Mouse (Mus musculus) ES-E14 (cell line): ENCODE measurements around the gene Dnajb5. TPM values are rescaled to one million over a fixed set of nuclear protein-coding genes. Genes with fewer than 3 reads are reported as not detected.

ENCODE experiments used
- DNase-seq: peaks from one replicate; pipeline ENCODE4 v3.0.0-alpha.2; 2013; ENCODE audit warnings: low read depth, low spot score
- H3K27ac ChIP-seq: 2 replicates; pipeline ENCODE4 v1.5.1; 2012; ENCODE audit warnings: low read depth, mild to moderate bottlenecking, low read length, moderate library complexity, mixed read lengths; ENCODE audit not compliant: poor library complexity, insufficient read depth, severe bottlenecking
- H3K36me3 ChIP-seq: 2 replicates; pipeline ENCODE4 v1.6.1; 2012; ENCODE audit warnings: mild to moderate bottlenecking, low read length, moderate library complexity, mixed read lengths; ENCODE audit not compliant: control insufficient read depth, poor library complexity, insufficient read depth, severe bottlenecking
- H3K4me1 ChIP-seq, 2 experiments: fragments of 150-350 bp in 1 of 2; sonication (generic) in 1 of 2; 2 replicates each; pipeline ENCODE4 v1.6.1; 2012; ENCODE audit warnings: low read length in 2 of 2, mild to moderate bottlenecking in 1 of 2, mixed read lengths in 1 of 2; ENCODE audit not compliant: control insufficient read depth in 2 of 2, insufficient read depth in 2 of 2, poor library complexity in 1 of 2
- H3K4me3 ChIP-seq, 2 experiments: fragments of 150-350 bp in 1 of 2; sonication (generic) in 1 of 2; 2 replicates each; pipeline ENCODE4 v1.5.1; 2012; ENCODE audit warnings: low read length in 2 of 2, low read depth in 1 of 2, mild to moderate bottlenecking in 1 of 2, mixed read lengths in 1 of 2; ENCODE audit not compliant: insufficient read depth in 1 of 2, poor library complexity in 1 of 2, severe bottlenecking in 1 of 2
- H3K9ac ChIP-seq: 2 replicates; pipeline ENCODE4 v1.6.1; 2012; ENCODE audit warnings: low read depth, mild to moderate bottlenecking, low read length, mixed read lengths; ENCODE audit not compliant: poor library complexity, insufficient read depth, severe bottlenecking
- H3K9me3 ChIP-seq: fragments of 150-350 bp; sonication (generic); 2 replicates; pipeline ENCODE4 v1.6.1; 2012; ENCODE audit warnings: low read depth, mild to moderate bottlenecking, low read length; ENCODE audit not compliant: control insufficient read depth, insufficient read depth
- CHD2 ChIP-seq: IDR thresholded peaks from 2 replicates; pipeline ENCODE4 v1.6.1; 2014; ENCODE audit warnings: mild to moderate bottlenecking, low read depth, low read length, inconsistent platforms
- HCFC1 ChIP-seq: IDR thresholded peaks from 2 replicates; pipeline ENCODE4 v1.6.1; 2012; ENCODE audit warnings: low read length, inconsistent platforms, borderline replicate concordance; ENCODE audit not compliant: insufficient read depth
- MAFK ChIP-seq: IDR thresholded peaks from 2 replicates; pipeline ENCODE4 v1.6.1; 2014; ENCODE audit warnings: mild to moderate bottlenecking, low read depth, low read length, inconsistent platforms; ENCODE audit not compliant: insufficient read depth
- ZC3H11A ChIP-seq: IDR thresholded peaks from 2 replicates; pipeline ENCODE4 v1.6.1; 2012; ENCODE audit warnings: low read depth, mild to moderate bottlenecking, inconsistent platforms, low read length, borderline replicate concordance
- ZNF384 ChIP-seq: IDR thresholded peaks from 2 replicates; pipeline ENCODE4 v1.6.1; 2012; ENCODE audit warnings: low read depth, low read length, inconsistent platforms
- in situ Hi-C, 2 experiments: fragments of 600-800 bp; cut with MboI; formaldehyde crosslinking; loops; one replicate each; pipeline ENCODE4 v1.15.1; 2025; ENCODE audit warnings: low sequenced_read_pairs in 2 of 2, inconsistent platforms in 1 of 2; ENCODE audit not compliant: unreplicated experiment in 2 of 2
- total RNA-seq: library from RNA; depleted of rRNA; stranded (reverse); fragments of 300-350 nt; gene quantifications from 2 replicates; pipeline ENCODE4 v1.2.3, GENCODE M21; 2012

Dnajb5 gene
- total RNA-seq, 1 experiment = 13.3 TPM

- TF ChIP-seq ZC3H11A = no peak
- TF ChIP-seq CHD2 = no peak
- TF ChIP-seq ZNF384 = no peak
- TF ChIP-seq MAFK = no peak
- TF ChIP-seq HCFC1 = no peak
- DNase-seq = no peak
- in situ Hi-C loops = no loop called here
- Histone ChIP-seq H3K4me1 (no peaks in the 10 kb centered on the region), H3K9me3 (no peaks in the 10 kb centered on the region), H3K36me3 (no peaks in the 10 kb centered on the region), H3K9ac (no peak overlapping the region), H3K4me3 (no peak overlapping the region), H3K27ac (no peak overlapping the region)
Observed at GRCm38 (mm10) chr4:42922056-42922455, 27.6 kb upstream of the Dnajb5 start.

- no peak overlapping the region for H3K27ac ChIP-seq
- no peak for DNase-seq
- no peak overlapping the region for H3K4me3 ChIP-seq
- H3K9me3 ChIP-seq = no peaks in the 10 kb centered on the region
- no peak overlapping the region for H3K9ac ChIP-seq
- no peaks in the 10 kb centered on the region for H3K36me3 ChIP-seq
- no peak for TF ChIP-seq ZNF384
- no peak for TF ChIP-seq MAFK
- no peaks in the 10 kb centered on the region for H3K4me1 ChIP-seq
- in situ Hi-C loops = no loop called here
Observed at GRCm38 (mm10) chr4:42922461-42922860, 27.2 kb upstream of the Dnajb5 start.

DNA sequence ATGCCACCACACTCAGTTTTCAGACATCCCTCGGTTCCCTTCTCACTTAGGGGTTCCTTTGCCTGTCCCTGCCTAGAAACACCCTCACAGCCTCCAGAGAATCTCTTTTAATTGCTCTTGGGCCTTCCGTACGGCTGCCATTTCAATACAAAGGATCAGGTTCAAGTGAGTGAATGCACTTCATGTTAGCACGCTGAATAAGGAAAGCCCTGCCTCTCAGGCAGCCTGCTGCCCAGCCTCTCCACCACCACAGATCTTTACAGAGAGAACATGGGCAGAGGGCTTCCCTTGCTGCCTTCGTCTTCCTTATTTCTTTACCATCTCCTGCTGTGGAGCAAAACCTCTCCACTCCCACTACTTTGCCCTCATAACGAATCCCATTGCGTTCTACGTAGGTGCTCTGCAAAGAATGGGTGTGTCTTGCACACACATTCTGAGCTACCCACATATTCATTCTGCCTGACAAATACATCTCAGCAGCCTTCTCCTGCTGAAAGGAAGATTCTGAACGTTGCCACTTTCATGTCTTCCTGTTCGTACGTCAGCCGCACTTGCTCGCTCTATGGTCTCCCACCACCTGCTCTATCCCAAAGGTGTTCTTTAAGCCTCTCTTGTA is 25.4 kb upstream of the Dnajb5 start:
- Histone ChIP-seq H3K4me1 (no peaks in the 10 kb centered on the region), H3K27ac (no peak overlapping the region), H3K9me3 (no peaks in the 10 kb centered on the region), H3K36me3 (no peaks in the 10 kb centered on the region), H3K9ac (no peak overlapping the region), H3K4me3 (no peak overlapping the region)
- TF ChIP-seq ZC3H11A (no peak), ZNF384 (no peak), CHD2 (no peak), HCFC1 (no peak), MAFK (no peak)
- in situ Hi-C loops = no loop called here
- DNase-seq = no peak

DNA sequence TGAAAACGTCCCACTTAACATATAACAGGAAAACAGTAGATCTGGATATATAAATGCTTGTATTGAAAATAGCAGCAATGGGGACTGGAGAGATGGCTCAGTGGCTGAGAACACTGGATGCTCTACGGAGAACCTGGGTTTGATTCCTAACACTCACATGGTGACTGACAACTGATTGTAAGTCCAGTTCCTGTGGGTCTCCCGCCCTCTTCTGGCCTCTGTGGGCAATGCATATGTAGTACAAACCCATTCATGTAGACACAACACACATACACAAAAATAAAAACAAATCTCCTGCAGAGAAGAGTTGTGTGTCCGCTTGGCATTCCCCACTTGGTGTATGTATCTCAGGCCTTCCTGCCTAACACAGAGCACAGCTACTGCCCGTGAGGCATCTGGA is 21.4 kb upstream of the Dnajb5 start:
- TF ChIP-seq CHD2 = no peak
- peak; percentile 58; the same call in 1 of the 2 replicates for TF ChIP-seq ZC3H11A
- TF ChIP-seq ZNF384 = no peak
- no peak for TF ChIP-seq MAFK
- no peak for TF ChIP-seq HCFC1
- Histone ChIP-seq H3K9me3 (no peaks in the 10 kb centered on the region), H3K4me1 (no peaks in the 10 kb centered on the region), H3K4me3 (no peak overlapping the region), H3K9ac (no peak overlapping the region), H3K27ac (no peak overlapping the region), H3K36me3 (no peaks in the 10 kb centered on the region)
- in situ Hi-C loops = no loop called here
- no peak for DNase-seq

DNA sequence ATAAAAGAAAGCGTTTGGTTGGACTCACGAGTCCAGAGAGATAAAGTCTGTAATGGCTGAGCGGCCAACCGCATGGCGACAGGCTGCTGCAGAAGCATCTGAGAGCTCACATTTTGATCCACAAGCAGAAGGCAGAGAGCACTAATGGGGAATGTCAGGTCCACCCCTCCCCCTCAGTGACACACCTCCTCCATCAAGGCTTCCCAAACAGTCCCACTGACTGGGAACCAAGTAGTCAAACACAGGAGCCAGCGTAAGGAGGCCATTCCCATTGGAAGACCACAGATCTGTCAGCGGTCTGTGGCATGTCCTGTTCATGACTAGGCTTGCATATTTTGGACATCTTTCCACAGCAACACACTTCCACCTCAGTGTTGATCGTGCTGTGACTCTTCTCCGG is 20.7 kb upstream of the Dnajb5 start:
- no peak overlapping the region for H3K27ac ChIP-seq
- H3K9me3 ChIP-seq = no peaks in the 10 kb centered on the region
- no peak overlapping the region for H3K9ac ChIP-seq
- in situ Hi-C loops = no loop called here
- no peaks in the 10 kb centered on the region for H3K36me3 ChIP-seq
- no peak overlapping the region for H3K4me3 ChIP-seq
- TF ChIP-seq CHD2 (no peak), MAFK (no peak), HCFC1 (no peak), ZC3H11A (no peak)
- no peak for DNase-seq
- H3K4me1 ChIP-seq = no peaks in the 10 kb centered on the region
